Mouse (Mus musculus) MEL (cell line): ENCODE measurements around the gene Aatk. TPM values are rescaled to one million over a fixed set of nuclear protein-coding genes. Genes with fewer than 3 reads are reported as not detected.

Experiments
- DNase-seq: peaks from one replicate; pipeline ENCODE4 v3.0.0; 2011; ENCODE audit warnings: low read depth, low spot score
- H3K27ac ChIP-seq: 2 replicates; pipeline ENCODE4 v1.5.1; 2012; ENCODE audit warnings: low read depth, mild to moderate bottlenecking, control low read depth, low read length, moderate library complexity; ENCODE audit not compliant: control insufficient read depth
- H3K27me3 ChIP-seq, 2 experiments: fragments of 150-350 bp in 1 of 2; sonication (generic) in 1 of 2; 2 replicates each; pipeline ENCODE4 v1.6.1; 2012; ENCODE audit warnings: low read length in 2 of 2, mild to moderate bottlenecking in 2 of 2, improper control_type of control experiment in 1 of 2, moderate library complexity in 1 of 2; ENCODE audit not compliant: insufficient read depth in 2 of 2, control insufficient read depth in 1 of 2
- H3K36me3 ChIP-seq, 2 experiments: 2 replicates each; pipeline ENCODE4 v1.6.1; 2012 to 2014; ENCODE audit warnings: low read length in 2 of 2, improper control_type of control experiment in 1 of 2, inconsistent platforms in 1 of 2, mild to moderate bottlenecking in 1 of 2; ENCODE audit not compliant: insufficient read depth in 2 of 2, control insufficient read depth in 1 of 2
- H3K4me1 ChIP-seq, 2 experiments: fragments of 150-350 bp in 1 of 2; sonication (generic) in 1 of 2; 2 replicates each; pipeline ENCODE4 v1.6.1; 2012; ENCODE audit warnings: low read length in 2 of 2, improper control_type of control experiment in 1 of 2, mild to moderate bottlenecking in 1 of 2; ENCODE audit not compliant: insufficient read depth in 2 of 2, control insufficient read depth in 1 of 2
- H3K4me3 ChIP-seq, 2 experiments: fragments of 150-350 bp in 1 of 2; sonication (generic) in 1 of 2; 2 replicates each; pipeline ENCODE4 v1.5.1; 2012; ENCODE audit warnings: low read depth in 2 of 2, low read length in 2 of 2, mild to moderate bottlenecking in 2 of 2, moderate library complexity in 2 of 2, control low read depth in 1 of 2, improper control_type of control experiment in 1 of 2; ENCODE audit not compliant: control insufficient read depth in 1 of 2, insufficient read depth in 1 of 2
- H3K79me2 ChIP-seq: 2 replicates; pipeline ENCODE4 v1.6.1; 2012; ENCODE audit warnings: mild to moderate bottlenecking, low read length, moderate library complexity; ENCODE audit not compliant: control insufficient read depth, poor library complexity, insufficient read depth
- H3K9ac ChIP-seq: 2 replicates; pipeline ENCODE4 v1.6.1; 2012; ENCODE audit warnings: low read depth, mild to moderate bottlenecking, control low read depth, low read length, moderate library complexity; ENCODE audit not compliant: control insufficient read depth, poor library complexity, severe bottlenecking
- H3K9me3 ChIP-seq: fragments of 150-350 bp; sonication (generic); replicated peaks from 2 replicates; pipeline ENCODE4 v1.6.1; 2012; ENCODE audit warnings: mild to moderate bottlenecking, low read length, improper control_type of control experiment, moderate library complexity; ENCODE audit not compliant: insufficient read depth
- CHD1 ChIP-seq: IDR thresholded peaks from 2 replicates; pipeline ENCODE4 v1.6.1; 2012; ENCODE audit warnings: low read depth, mild to moderate bottlenecking, inconsistent platforms, low read length, improper control_type of control experiment
- CHD2 ChIP-seq: IDR thresholded peaks from 2 replicates; pipeline ENCODE4 v1.6.1; 2011; ENCODE audit warnings: low read length, improper control_type of control experiment
- CTCF ChIP-seq, 3 experiments: IDR thresholded peaks in 2 of 3; conservative IDR thresholded peaks in 1 of 3; 2 replicates each; pipeline ENCODE4 v1.5.1; 2011 to 2012; ENCODE audit warnings: low read length in 3 of 3, low read depth in 2 of 3, mild to moderate bottlenecking in 2 of 3, improper control_type of control experiment in 1 of 3, inconsistent platforms in 1 of 3, mixed read lengths in 1 of 3, moderate library complexity in 1 of 3; ENCODE audit not compliant: control insufficient read depth in 1 of 3, insufficient read depth in 1 of 3, poor library complexity in 1 of 3, severe bottlenecking in 1 of 3
- E2F4 ChIP-seq: IDR thresholded peaks from 2 replicates; pipeline ENCODE4 v1.6.1; 2011; ENCODE audit warnings: low read depth, low read length, improper control_type of control experiment, borderline replicate concordance
- ELF1 ChIP-seq: IDR thresholded peaks from 2 replicates; pipeline ENCODE4 v1.6.1; 2014; ENCODE audit warnings: low read depth, mild to moderate bottlenecking, inconsistent platforms, low read length, improper control_type of control experiment, moderate library complexity
- EP300 ChIP-seq, 2 experiments: IDR thresholded peaks; 2 replicates each; pipeline ENCODE4 v1.6.1; 2011; ENCODE audit warnings: improper control_type of control experiment in 2 of 2, low read length in 2 of 2, low read depth in 1 of 2, mild to moderate bottlenecking in 1 of 2
- JUND ChIP-seq: IDR thresholded peaks from 2 replicates; pipeline ENCODE4 v1.6.1; 2011; ENCODE audit warnings: low read depth, mild to moderate bottlenecking, improper control_type of control experiment, low read length
- MAX ChIP-seq: IDR thresholded peaks from 2 replicates; pipeline ENCODE4 v1.6.1; 2011; ENCODE audit warnings: low read length, improper control_type of control experiment
- MAZ ChIP-seq: IDR thresholded peaks from 2 replicates; pipeline ENCODE4 v1.6.1; 2012; ENCODE audit warnings: low read depth, mild to moderate bottlenecking, inconsistent platforms, low read length, improper control_type of control experiment
- MEF2A ChIP-seq: IDR thresholded peaks from 2 replicates; pipeline ENCODE4 v1.6.1; 2014; ENCODE audit warnings: low read depth, mild to moderate bottlenecking, inconsistent platforms, low read length, improper control_type of control experiment; ENCODE audit not compliant: poor library complexity, insufficient replicate concordance, severe bottlenecking; ENCODE audit errors: extremely low read depth
- MXI1 ChIP-seq: IDR thresholded peaks from 2 replicates; pipeline ENCODE4 v1.6.1; 2011; ENCODE audit warnings: mild to moderate bottlenecking, low read depth, low read length, improper control_type of control experiment
- MYB ChIP-seq: IDR thresholded peaks from 2 replicates; pipeline ENCODE4 v1.6.1; 2011; ENCODE audit warnings: mild to moderate bottlenecking, low read depth, low read length, improper control_type of control experiment
- MYC ChIP-seq: IDR thresholded peaks from 2 replicates; pipeline ENCODE4 v1.6.1; 2011; ENCODE audit warnings: low read depth, mild to moderate bottlenecking, low read length, improper control_type of control experiment, moderate library complexity
- POLR2A ChIP-seq, 2 experiments: IDR thresholded peaks; 2 replicates each; pipeline ENCODE4 v1.6.1; 2011 to 2012; ENCODE audit warnings: low read length in 2 of 2, mild to moderate bottlenecking in 2 of 2, control low read depth in 1 of 2, improper control_type of control experiment in 1 of 2, low read depth in 1 of 2, moderate library complexity in 1 of 2; ENCODE audit not compliant: control insufficient read depth in 1 of 2, insufficient read depth in 1 of 2, poor library complexity in 1 of 2
- POLR2AphosphoS2 ChIP-seq: IDR thresholded peaks from 2 replicates; pipeline ENCODE4 v1.6.1; 2011; ENCODE audit warnings: low read length, improper control_type of control experiment
- RAD21 ChIP-seq: IDR thresholded peaks from 2 replicates; pipeline ENCODE4 v1.6.1; 2011; ENCODE audit warnings: mild to moderate bottlenecking, low read depth, low read length, improper control_type of control experiment
- SIN3A ChIP-seq: IDR thresholded peaks from 2 replicates; pipeline ENCODE4 v1.6.1; 2012; ENCODE audit warnings: low read length, improper control_type of control experiment, inconsistent platforms
- SMC3 ChIP-seq: IDR thresholded peaks from 2 replicates; pipeline ENCODE4 v1.6.1; 2011; ENCODE audit warnings: low read depth, low read length, improper control_type of control experiment
- TAL1 ChIP-seq: IDR thresholded peaks from 2 replicates; pipeline ENCODE4 v1.6.1; 2012; ENCODE audit warnings: mild to moderate bottlenecking, inconsistent platforms, low read length, moderate library complexity, mixed read lengths
- UBTF ChIP-seq: IDR thresholded peaks from 2 replicates; pipeline ENCODE4 v1.6.1; 2012; ENCODE audit warnings: low read depth, mild to moderate bottlenecking, inconsistent platforms, low read length, improper control_type of control experiment, moderate library complexity, borderline replicate concordance; ENCODE audit not compliant: insufficient read depth
- USF1 ChIP-seq: IDR thresholded peaks from 2 replicates; pipeline ENCODE4 v1.6.1; 2014; ENCODE audit warnings: low read depth, mild to moderate bottlenecking, inconsistent platforms, low read length, improper control_type of control experiment, moderate library complexity
- USF2 ChIP-seq, 2 experiments: IDR thresholded peaks; 2 replicates each; pipeline ENCODE4 v1.6.1; 2011 to 2012; ENCODE audit warnings: improper control_type of control experiment in 2 of 2, low read length in 2 of 2, borderline replicate concordance in 1 of 2, inconsistent platforms in 1 of 2, low read depth in 1 of 2, mild to moderate bottlenecking in 1 of 2; ENCODE audit not compliant: insufficient read depth in 1 of 2
- ZKSCAN1 ChIP-seq: IDR thresholded peaks from 2 replicates; pipeline ENCODE4 v1.6.1; 2012; ENCODE audit warnings: low read depth, mild to moderate bottlenecking, inconsistent platforms, low read length, improper control_type of control experiment, moderate library complexity
- ZMIZ1 ChIP-seq: IDR thresholded peaks from 2 replicates; pipeline ENCODE4 v1.6.1; 2012; ENCODE audit warnings: low read depth, mild to moderate bottlenecking, inconsistent platforms, low read length, improper control_type of control experiment, moderate library complexity
- ZNF384 ChIP-seq: IDR thresholded peaks from 2 replicates; pipeline ENCODE4 v1.6.1; 2012; ENCODE audit warnings: low read depth, mild to moderate bottlenecking, inconsistent platforms, low read length, improper control_type of control experiment
- polyA plus RNA-seq, 2 experiments: library from polyadenylated mRNA; stranded (reverse) in 1 of 2; unstranded in 1 of 2; fragments of >175 nt in 1 of 2; fragments of >200 nt in 1 of 2; gene quantifications; 2 replicates each; pipeline versions ENCODE4 v1.2.1 to v1.2.4; 2012; ENCODE audit warnings: low replicate concordance in 2 of 2, low read depth in 1 of 2; ENCODE audit not compliant: insufficient read length in 2 of 2, insufficient read depth in 1 of 2, missing spikeins in 1 of 2
- total RNA-seq: library from RNA; depleted of rRNA; stranded (reverse); fragments of 300-350 nt; gene quantifications from 2 replicates; pipeline ENCODE4 v1.2.3, GENCODE M21; 2012

Gene Aatk
- total and polyA plus RNA-seq, 3 experiments: 0.04 TPM; not detected in 2

DNA sequence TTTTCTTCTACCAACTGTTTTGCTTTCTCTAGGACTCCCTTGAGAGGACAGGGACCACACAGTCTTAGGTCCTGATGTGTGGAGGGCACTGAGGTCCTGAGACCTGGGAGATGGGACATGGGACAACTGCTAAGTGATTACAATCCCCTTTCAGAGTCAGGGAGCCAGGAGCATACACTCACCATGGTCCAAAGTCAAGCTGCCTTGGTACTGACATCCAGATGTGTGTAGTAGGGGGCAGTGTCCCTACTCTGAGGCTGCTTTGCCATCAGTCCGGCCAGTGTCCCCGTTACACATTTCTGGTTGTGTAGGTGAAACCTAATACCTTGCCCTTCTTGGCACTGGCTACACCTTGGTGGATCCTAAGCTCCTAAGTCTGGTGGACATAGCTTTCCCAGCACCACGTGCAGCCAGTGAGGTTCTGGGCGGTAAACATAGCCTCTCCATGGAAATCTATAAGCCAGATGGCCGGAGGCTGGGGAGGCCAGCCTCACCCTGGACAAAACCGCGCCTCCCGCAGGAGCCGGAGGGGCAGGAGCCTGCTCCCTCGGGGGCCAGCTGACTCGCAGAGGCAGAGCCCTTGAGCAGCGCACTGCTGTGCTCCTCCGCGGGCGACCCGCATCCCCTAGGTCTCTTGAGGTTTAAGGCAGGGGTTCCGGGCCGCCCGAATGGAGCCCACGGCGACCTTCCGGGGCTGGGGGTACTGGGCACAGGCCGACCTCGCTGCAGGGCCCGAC lies 39.1 kb upstream of the Aatk start (continued):
- TF ChIP-seq SMC3 (no peak), ELF1 (no peak), POLR2AphosphoS2 (no peak), MAZ (no peak), SIN3A (peak; percentile 51; the same call in 1 of the 2 replicates), E2F4 (no peak), TAL1 (no peak), JUND (no peak), ZNF384 (no peak), USF1 (0 out of 2 replicates have a peak, but pooled peaks have one; percentile 7), MAX (peak; percentile 31; the same call in 1 of the 2 replicates), CTCF (IDR thresholded peaks at IDR 0.05 in 2 of 3, conservative IDR thresholded peaks at IDR 0.05 in 1 of 3; ENCODE audit: control insufficient read depth in 1 of 3, insufficient read depth in 1 of 3, low read depth in 2 of 3, low read length in 3 of 3, poor library complexity in 1 of 3, severe bottlenecking in 1 of 3) (no peak), CHD1 (no peak), UBTF (no peak)

DNA sequence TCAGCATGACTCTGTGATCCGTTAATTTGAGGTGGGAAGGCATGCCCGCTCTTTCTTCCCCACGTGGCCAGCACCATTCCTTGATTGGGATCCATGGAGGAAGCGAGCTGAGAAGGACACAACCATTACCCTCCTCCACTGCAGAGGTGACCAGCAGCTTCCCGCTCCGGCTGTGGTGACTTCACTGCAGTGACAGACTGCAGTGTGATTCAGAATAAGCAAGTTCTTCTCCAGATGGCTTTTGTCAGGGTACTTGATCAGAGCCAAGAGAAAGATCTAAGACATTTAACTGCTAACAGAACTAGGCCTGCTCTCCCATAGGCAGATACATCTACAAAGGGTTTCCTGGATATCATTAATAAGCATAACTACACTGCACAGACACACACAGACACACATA lies 33.3 kb upstream of the Aatk start:
- Histone ChIP-seq H3K9me3 (no peaks in the 10 kb centered on the region), H3K4me1 (no peaks in the 10 kb centered on the region), H3K4me3 (no peak overlapping the region), H3K36me3 (no peaks in the 10 kb centered on the region), H3K9ac (no peak overlapping the region), H3K27me3 (no peaks in the 10 kb centered on the region), H3K27ac (no peak overlapping the region), H3K79me2 (no peaks in the 10 kb centered on the region)
- no peak for DNase-seq
- TF ChIP-seq ZMIZ1 (no peak), USF2 (IDR thresholded peaks at IDR 0.05; ENCODE audit: borderline replicate concordance in 1 of 2, insufficient read depth in 1 of 2, low read depth in 1 of 2, low read length in 2 of 2) (no peak), MEF2A (no peak), ELF1 (no peak), RAD21 (no peak), CHD2 (no peak), USF1 (no peak), CHD1 (no peak), SMC3 (no peak), POLR2A (IDR thresholded peaks at IDR 0.05; ENCODE audit: control insufficient read depth in 1 of 2, insufficient read depth in 1 of 2, low read depth in 1 of 2, low read length in 2 of 2, poor library complexity in 1 of 2) (no peak), ZKSCAN1 (no peak), JUND (no peak), EP300 (IDR thresholded peaks at IDR 0.05; ENCODE audit: low read depth in 1 of 2, low read length in 2 of 2) (no peak), CTCF (IDR thresholded peaks at IDR 0.05 in 2 of 3, conservative IDR thresholded peaks at IDR 0.05 in 1 of 3; ENCODE audit: control insufficient read depth in 1 of 3, insufficient read depth in 1 of 3, low read depth in 2 of 3, low read length in 3 of 3, poor library complexity in 1 of 3, severe bottlenecking in 1 of 3) (no peak), MAZ (no peak), MYC (no peak), MYB (no peak), MXI1 (no peak), POLR2AphosphoS2 (no peak), E2F4 (no peak)
